Mouse (Mus musculus) spleen, postnatal 36 days (tissue): ENCODE data around the gene Med18.
"Not testable (repeated sequence)": the region's sequence is repeated elsewhere in the genome, so short reads cannot be mapped to it uniquely, and the experiment has no call there.

Experiments
- DNase-seq, 2 experiments: peaks; one replicate each; pipeline ENCODE4 v3.0.0; 2022; ENCODE audit warnings: low spot score in 2 of 2, mixed read lengths in 1 of 2

Gene Med18

GRCm38 (mm10) chr4:132421923-132422782 lies 41.6 kb downstream of the Med18 start, which contains the start of gene Phactr4:
TSS of gene Phactr4 (minus strand) at chr4:132422489.
- DNase-seq = peak; percentile 90 to 92

GRCm38 (mm10) chr4:132421556-132421922 lies 42.2 kb downstream of the Med18 start:
- DNase-seq = no peak

- no peak for DNase-seq
These were observed 43.2 kb downstream of the Med18 start for GRCm38 (mm10) chr4:132420471-132420870.

DNA sequence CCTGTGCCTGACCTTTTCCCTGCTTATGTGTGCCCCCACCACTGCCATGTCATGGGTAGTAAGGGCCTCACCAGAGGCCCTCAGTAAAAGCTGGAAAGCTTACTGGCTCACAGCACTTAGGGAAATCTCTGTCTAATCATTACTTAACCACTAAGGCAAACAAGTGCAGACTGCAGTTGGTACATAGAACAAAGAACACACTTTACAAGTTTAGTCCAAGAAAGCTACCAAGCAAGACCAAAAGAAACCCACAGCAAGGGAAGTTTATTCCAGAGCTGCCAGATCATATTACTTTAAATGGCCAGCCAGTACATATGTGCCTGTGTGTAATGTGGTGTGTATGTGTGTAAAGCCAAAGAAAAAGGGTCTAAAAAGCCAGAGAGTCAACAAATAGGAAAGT lies 47.8 kb downstream of the Med18 start:
- no peak for DNase-seq

DNA sequence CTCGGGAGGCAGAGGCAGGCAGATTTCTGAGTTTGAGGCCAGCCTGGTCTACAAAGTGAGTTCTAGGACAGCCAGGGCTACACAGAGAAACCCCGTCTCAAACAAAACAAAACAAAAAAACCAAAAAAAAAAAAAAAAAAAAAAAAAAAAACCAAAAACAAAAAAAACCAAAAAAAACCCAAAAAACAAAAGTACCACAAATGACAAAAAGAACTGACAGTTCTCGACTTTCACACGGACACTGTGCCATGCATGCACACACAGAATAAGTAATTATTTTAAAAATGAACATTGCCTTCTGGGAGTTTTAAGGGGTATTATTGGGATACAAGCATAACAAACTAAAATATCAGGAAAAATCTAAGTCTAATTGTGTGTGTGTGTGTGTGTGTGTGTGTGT lies 50.5 kb downstream of the Med18 start:
- DNase-seq = not testable (repeated sequence)

- DNase-seq = peak in 1 of 2 experiments; percentile 42
These were observed 52.2 kb downstream of the Med18 start for GRCm38 (mm10) chr4:132411322-132412094.

- DNase-seq = no peak
These were observed 54.0 kb downstream of the Med18 start for GRCm38 (mm10) chr4:132409587-132410229.
